Mouse (Mus musculus): ENCODE data around the gene Atp7b. TPM values are rescaled to one million over a fixed set of nuclear protein-coding genes. Genes with fewer than 3 reads are reported as not detected.

Atp7b gene
- polyA plus RNA-seq, 1 experiment from 2014 or later = 1.3 TPM

DNA sequence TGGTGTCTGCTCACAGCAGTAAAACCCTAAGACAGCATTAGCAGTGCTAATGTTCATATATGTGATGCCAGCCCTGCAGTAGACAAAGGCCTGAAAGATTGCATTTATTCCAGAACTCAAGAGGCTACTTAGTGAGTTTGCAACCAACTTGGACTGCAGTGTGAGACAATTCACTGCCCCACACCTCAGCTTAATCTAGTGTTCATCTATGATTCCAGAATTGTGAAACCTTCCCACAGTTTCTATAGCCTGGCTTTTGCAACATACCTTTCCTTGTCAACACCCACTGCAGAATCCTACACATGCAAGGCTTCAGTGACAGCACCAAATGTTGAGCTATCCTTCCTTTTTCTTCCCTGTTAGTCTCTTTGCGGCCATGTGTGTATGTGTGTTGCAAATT, 93.5 kb downstream of the Atp7b start:
- H3K27ac ChIP-seq (ENCODE audit: low read length) = no peak overlapping the region

GRCm38 (mm10) chr8:21958414-21958813, 101.7 kb downstream of the Atp7b start, which contains the start of gene Fam90a1a:
Fam90a1a (plus strand) TSS chr8:21958714.
- no peaks in the 10 kb centered on the region for H3K36me3 ChIP-seq (ENCODE audit: control insufficient read depth, insufficient read depth)
- no peak within 1 kb of the TSS for H3K4me3 ChIP-seq (ENCODE audit: low read length)
- no peaks in the 10 kb centered on the region for H3K9me3 ChIP-seq (replicated peaks; ENCODE audit: control insufficient read depth, low read length)
- ATAC-seq (replicated peaks; ENCODE audit: extremely low read depth, insufficient read depth, low FRiP score) = no peak
- no peaks in the 10 kb centered on the region for H3K4me1 ChIP-seq (ENCODE audit: control insufficient read depth, insufficient read depth, low read length)
- no peak within 1 kb of the TSS for H3K27ac ChIP-seq (ENCODE audit: low read length)
- no peak within 1 kb of the TSS for H3K9ac ChIP-seq (ENCODE audit: low read length)
- 83% methylated on average over 2 of the region's 2 CpGs for WGBS
- H3K4me2 ChIP-seq (ENCODE audit: low read depth, low read length) = no peak within 1 kb of the TSS
- H3K27me3 ChIP-seq (ENCODE audit: control insufficient read depth, insufficient read depth, low read length) = no peaks in the 10 kb centered on the region

More for the DNA sequence above, 93.5 kb downstream of the Atp7b start:
- Histone ChIP-seq H3K4me1 (ENCODE audit: control insufficient read depth, insufficient read depth, low read length) (no peaks in the 10 kb centered on the region), H3K9ac (ENCODE audit: low read length) (no peak overlapping the region), H3K4me2 (ENCODE audit: low read depth, low read length) (no peak overlapping the region), H3K27me3 (ENCODE audit: control insufficient read depth, insufficient read depth, low read length) (no peaks in the 10 kb centered on the region), H3K4me3 (ENCODE audit: low read length) (no peak overlapping the region), H3K9me3 (replicated peaks; ENCODE audit: control insufficient read depth, low read length) (no peaks in the 10 kb centered on the region), H3K36me3 (ENCODE audit: control insufficient read depth, insufficient read depth) (no peaks in the 10 kb centered on the region)
- WGBS = 74% methylated on average over 1 of the region's 1 CpGs
- no peak for ATAC-seq (replicated peaks; ENCODE audit: extremely low read depth, insufficient read depth, low FRiP score)

- Histone ChIP-seq H3K27me3 (ENCODE audit: control insufficient read depth, insufficient read depth, low read length) (no peaks in the 10 kb centered on the region), H3K9ac (ENCODE audit: low read length) (no peak overlapping the region), H3K4me1 (ENCODE audit: control insufficient read depth, insufficient read depth, low read length) (no peaks in the 10 kb centered on the region), H3K36me3 (ENCODE audit: control insufficient read depth, insufficient read depth) (no peaks in the 10 kb centered on the region), H3K4me3 (ENCODE audit: low read length) (no peak overlapping the region), H3K27ac (ENCODE audit: low read length) (no peak overlapping the region), H3K4me2 (ENCODE audit: low read depth, low read length) (no peak overlapping the region), H3K9me3 (replicated peaks; ENCODE audit: control insufficient read depth, low read length) (no peaks in the 10 kb centered on the region)
- ATAC-seq (replicated peaks; ENCODE audit: extremely low read depth, insufficient read depth, low FRiP score) = no peak
- WGBS = 75% methylated on average over 3 of the region's 3 CpGs
Measured at GRCm38 (mm10) chr8:21956336-21956735, 103.8 kb downstream of the Atp7b start.

DNA sequence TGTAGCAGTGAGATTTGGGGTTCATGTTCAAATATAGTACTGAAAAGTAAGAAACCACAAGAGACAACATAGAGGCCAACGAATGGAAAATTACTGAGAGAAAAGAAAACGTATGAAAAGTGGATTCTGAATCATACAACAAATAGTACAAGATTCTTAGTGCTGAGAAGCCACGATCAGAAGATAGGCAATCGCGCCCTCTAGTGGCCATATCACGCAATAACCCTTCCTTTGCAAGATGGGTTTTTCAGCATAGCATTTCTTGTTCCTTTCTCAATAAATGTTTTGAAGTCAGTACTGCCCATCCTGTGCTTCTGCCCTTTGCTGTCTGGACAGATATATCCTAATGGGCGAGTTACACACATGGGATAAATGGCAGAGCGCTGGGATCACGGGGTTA, 104.8 kb downstream of the Atp7b start:
- no peaks in the 10 kb centered on the region for H3K4me1 ChIP-seq (ENCODE audit: control insufficient read depth, insufficient read depth, low read length)
- no peaks in the 10 kb centered on the region for H3K27me3 ChIP-seq (ENCODE audit: control insufficient read depth, insufficient read depth, low read length)
- H3K9me3 ChIP-seq (replicated peaks; ENCODE audit: control insufficient read depth, low read length) = no peaks in the 10 kb centered on the region
- H3K9ac ChIP-seq (ENCODE audit: low read length) = no peak overlapping the region
- WGBS = 6% methylated on average over 9 of the region's 9 CpGs
- no peak overlapping the region for H3K4me3 ChIP-seq (ENCODE audit: low read length)
- H3K4me2 ChIP-seq (ENCODE audit: low read depth, low read length) = no peak overlapping the region
- no peak for ATAC-seq (replicated peaks; ENCODE audit: extremely low read depth, insufficient read depth, low FRiP score)
- no peaks in the 10 kb centered on the region for H3K36me3 ChIP-seq (ENCODE audit: control insufficient read depth, insufficient read depth)
- H3K27ac ChIP-seq (ENCODE audit: low read length) = no peak overlapping the region

DNA sequence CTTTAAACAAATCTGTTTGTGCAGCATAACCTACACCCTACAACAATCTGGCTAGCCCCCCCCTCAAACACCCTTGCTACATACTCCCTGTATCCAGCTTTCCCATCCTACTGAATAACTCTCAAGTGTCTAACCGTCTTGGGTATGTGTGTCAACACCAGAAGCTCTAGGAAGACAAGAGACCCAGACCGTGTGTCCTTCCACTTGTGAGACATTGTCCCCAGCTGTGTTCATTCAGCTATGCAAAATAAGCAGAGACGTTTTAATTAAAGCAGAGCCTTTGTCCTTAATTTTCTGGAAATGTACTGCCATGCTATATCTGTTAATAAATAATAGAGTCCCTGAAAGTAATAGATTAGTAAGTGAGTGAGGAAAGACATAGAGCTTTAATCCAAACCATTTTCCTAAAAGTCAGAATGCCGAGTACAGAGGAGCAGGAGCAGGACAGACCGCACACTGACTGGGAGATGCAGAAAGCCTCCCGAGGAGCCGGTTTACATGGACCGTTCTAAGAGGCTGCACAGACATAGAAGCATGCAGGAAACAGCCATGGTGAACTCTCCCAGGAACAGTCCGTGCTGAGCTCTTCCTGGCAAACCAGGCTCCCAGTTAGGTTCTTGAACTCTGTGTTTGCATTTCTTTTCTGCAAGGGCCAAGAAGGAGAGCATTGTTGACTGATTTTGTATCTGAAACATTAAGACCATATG, 112.6 kb downstream of the Atp7b start:
- H3K4me1 ChIP-seq (ENCODE audit: control insufficient read depth, insufficient read depth, low read length) = no peaks in the 10 kb centered on the region
- H3K4me3 ChIP-seq (ENCODE audit: low read length) = no peak overlapping the region
- H3K27ac ChIP-seq (ENCODE audit: low read length) = no peak overlapping the region
- H3K27me3 ChIP-seq (ENCODE audit: control insufficient read depth, insufficient read depth, low read length) = no peaks in the 10 kb centered on the region
- H3K4me2 ChIP-seq (ENCODE audit: low read depth, low read length) = no peak overlapping the region
- no peak overlapping the region for H3K9ac ChIP-seq (ENCODE audit: low read length)
- no peaks in the 10 kb centered on the region for H3K36me3 ChIP-seq (ENCODE audit: control insufficient read depth, insufficient read depth)
- ATAC-seq (replicated peaks; ENCODE audit: extremely low read depth, insufficient read depth, low FRiP score) = no peak
- no peaks in the 10 kb centered on the region for H3K9me3 ChIP-seq (replicated peaks; ENCODE audit: control insufficient read depth, low read length)
- 62% methylated on average over 9 of the region's 9 CpGs for WGBS

DNA sequence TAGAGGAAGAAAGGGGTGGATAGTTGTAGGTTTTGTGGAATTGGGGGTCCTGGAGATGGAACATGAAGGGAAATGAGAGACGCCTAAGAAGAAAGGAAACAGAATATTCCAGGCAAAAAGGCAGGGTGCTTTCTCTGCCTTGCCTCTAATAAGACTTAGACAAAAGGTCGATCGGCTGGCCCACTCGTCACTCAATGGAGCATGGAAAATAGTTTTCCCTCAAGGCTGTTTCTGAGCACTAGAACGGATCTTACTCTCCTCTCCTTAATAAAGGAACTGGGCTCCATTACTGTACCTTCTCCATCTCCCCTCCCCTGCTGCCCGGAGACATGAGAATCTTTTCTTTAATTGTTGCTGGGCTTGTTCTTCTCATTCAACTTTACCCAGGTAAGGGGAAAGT, 113.6 kb downstream of the Atp7b start, which contains the start of gene Defb13:
Gene Defb13, plus strand, starts transcription at position 301 of the 400 bp plus-strand sequence.
- 73% methylated on average over 6 of the region's 6 CpGs for WGBS
- no peak within 1 kb of the TSS for H3K4me3 ChIP-seq (ENCODE audit: low read length)
- H3K27me3 ChIP-seq (ENCODE audit: control insufficient read depth, insufficient read depth, low read length) = no peaks in the 10 kb centered on the region
- no peak for ATAC-seq (replicated peaks; ENCODE audit: extremely low read depth, insufficient read depth, low FRiP score)
- no peaks in the 10 kb centered on the region for H3K36me3 ChIP-seq (ENCODE audit: control insufficient read depth, insufficient read depth)
- no peak within 1 kb of the TSS for H3K27ac ChIP-seq (ENCODE audit: low read length)
- H3K4me2 ChIP-seq (ENCODE audit: low read depth, low read length) = no peak within 1 kb of the TSS
- no peaks in the 10 kb centered on the region for H3K9me3 ChIP-seq (replicated peaks; ENCODE audit: control insufficient read depth, low read length)
- no peaks in the 10 kb centered on the region for H3K4me1 ChIP-seq (ENCODE audit: control insufficient read depth, insufficient read depth, low read length)
- H3K9ac ChIP-seq (ENCODE audit: low read length) = no peak within 1 kb of the TSS

Other genes with a start within 250 kb of the Atp7b start
- not detected in 2 replicates for gene Defb50, start 236.8 kb downstream of the Atp7b start, polyA plus RNA-seq (2015; fragmentation: Nextera tagmentation; extraction: Ambion mirVana)
- not detected in 2 replicates for gene Defb2, start 220.4 kb downstream of the Atp7b start, polyA plus RNA-seq (2015; fragmentation: Nextera tagmentation; extraction: Ambion mirVana)
- gene Defb10, start 201.4 kb downstream of the Atp7b start, polyA plus RNA-seq (2015; fragmentation: Nextera tagmentation; extraction: Ambion mirVana) = not detected in 2 replicates
- not detected in 2 replicates for gene Defb9, start 174.9 kb downstream of the Atp7b start, polyA plus RNA-seq (2015; fragmentation: Nextera tagmentation; extraction: Ambion mirVana)
- not detected in 2 replicates for gene Defb11, start 153.9 kb downstream of the Atp7b start, polyA plus RNA-seq (2015; fragmentation: Nextera tagmentation; extraction: Ambion mirVana)
- not detected in 2 replicates for gene Defb15, start 127.6 kb downstream of the Atp7b start, polyA plus RNA-seq (2015; fragmentation: Nextera tagmentation; extraction: Ambion mirVana)
- gene Defb35, start 122.0 kb downstream of the Atp7b start, polyA plus RNA-seq (2015; fragmentation: Nextera tagmentation; extraction: Ambion mirVana) = not detected in 2 replicates
- gene Defb13, start 113.5 kb downstream of the Atp7b start, polyA plus RNA-seq (2015; fragmentation: Nextera tagmentation; extraction: Ambion mirVana) = not detected in 2 replicates
- gene Fam90a1a, start 101.6 kb downstream of the Atp7b start, polyA plus RNA-seq (2015; fragmentation: Nextera tagmentation; extraction: Ambion mirVana) = not detected in 2 replicates
- not detected in 2 replicates for gene Ccdc70, start 90.5 kb downstream of the Atp7b start, polyA plus RNA-seq (2015; fragmentation: Nextera tagmentation; extraction: Ambion mirVana)
- gene Alg11, start 416 bp upstream of the Atp7b start, polyA plus RNA-seq (2015; fragmentation: Nextera tagmentation; extraction: Ambion mirVana) = 14.7 and 16.0 TPM in 2 replicates
- 0.38 and 0.51 TPM in 2 replicates for gene Nek5, start 64.7 kb upstream of the Atp7b start, polyA plus RNA-seq (2015; fragmentation: Nextera tagmentation; extraction: Ambion mirVana)
- 4.9 and 5.3 TPM in 2 replicates for gene Nek3, start 106.1 kb upstream of the Atp7b start, polyA plus RNA-seq (2015; fragmentation: Nextera tagmentation; extraction: Ambion mirVana)
- gene Ckap2, start 125.5 kb upstream of the Atp7b start, polyA plus RNA-seq (2015; fragmentation: Nextera tagmentation; extraction: Ambion mirVana) = 29.1 and 37.4 TPM in 2 replicates
- 21.6 and 21.7 TPM in 2 replicates for gene Vps36, start 132.5 kb upstream of the Atp7b start, polyA plus RNA-seq (2015; fragmentation: Nextera tagmentation; extraction: Ambion mirVana)
- gene Thsd1, start 167.0 kb upstream of the Atp7b start, polyA plus RNA-seq (2015; fragmentation: Nextera tagmentation; extraction: Ambion mirVana) = 13.2 and 16.1 TPM in 2 replicates
- gene Tpte, start 223.1 kb upstream of the Atp7b start, polyA plus RNA-seq (2015; fragmentation: Nextera tagmentation; extraction: Ambion mirVana) = not detected in 2 replicates

Measured in heart, embryonic 16.5 days (tissue).